Mouse (Mus musculus) ES-Bruce4 (cell line): ENCODE results near the gene Hoxa4.

Experiments
- CTCF ChIP-seq: IDR thresholded peaks from one replicate; pipeline ENCODE4 v1.8.1; 2011; ENCODE audit warnings: low read depth, low read length
- EP300 ChIP-seq: IDR thresholded peaks from 2 replicates; pipeline ENCODE4 v1.6.1; 2011; ENCODE audit warnings: low read depth, low read length; ENCODE audit not compliant: insufficient read depth
- POLR2A ChIP-seq: IDR thresholded peaks from one replicate; pipeline ENCODE4 v1.8.1; 2011; ENCODE audit warnings: low read length; ENCODE audit not compliant: insufficient read depth

- TF ChIP-seq EP300: no peak
- TF ChIP-seq CTCF: no peak
- no peak for TF ChIP-seq POLR2A
Measured at GRCm38 (mm10) chr6:52200073-52200750, 8.7 kb upstream of the Hoxa4 start.
